Mouse (Mus musculus): ENCODE results near the gene H2afj. TPM values are rescaled to one million over a fixed set of nuclear protein-coding genes. Genes with fewer than 3 reads are reported as not detected.

H2afj gene
- polyA plus RNA-seq, 1 experiment from 2014 or later: 445 TPM

DNA sequence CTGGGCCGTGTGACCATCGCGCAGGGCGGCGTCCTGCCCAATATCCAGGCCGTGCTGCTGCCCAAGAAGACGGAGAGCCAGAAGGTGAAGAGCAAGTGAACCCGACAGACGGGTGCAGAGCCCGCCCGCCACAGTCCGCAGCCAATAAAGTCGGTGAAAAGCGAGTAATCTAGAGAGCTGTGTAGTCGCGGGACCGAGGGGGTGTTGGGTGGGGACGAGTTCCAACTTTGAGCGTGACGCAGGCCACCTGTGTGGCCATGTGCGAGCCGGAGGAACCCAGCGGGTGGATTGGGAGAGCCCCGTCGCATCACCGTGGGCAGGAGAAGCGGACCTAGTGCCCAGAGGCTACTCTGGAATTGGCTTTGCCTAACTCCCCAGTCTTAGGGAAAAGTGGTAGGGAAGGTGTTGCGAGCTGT, 595 bp downstream of the H2afj start:
- H3K27me3 ChIP-seq (ENCODE audit: control insufficient read depth, insufficient read depth, low read length): no peaks in the 10 kb centered on the region
- H3K9ac ChIP-seq (ENCODE audit: low read length): peak overlapping the region; percentile 87
- WGBS: 2% methylated on average over 26 of the region's 28 CpGs
- H3K4me3 ChIP-seq (ENCODE audit: low read depth, low read length): peak overlapping the region; percentile 76
- H3K36me3 ChIP-seq (ENCODE audit: control insufficient read depth, insufficient read depth, low read length): no peaks in the 10 kb centered on the region
- DNase-seq (ENCODE audit: low spot score) (peak; percentile 70), ATAC-seq (ENCODE audit: low FRiP score, low TSS enrichment) (peak; percentile 18)
- H3K9me3 ChIP-seq (ENCODE audit: control insufficient read depth, low read length): no peaks in the 10 kb centered on the region
- H3K4me1 ChIP-seq (replicated peaks; ENCODE audit: control insufficient read depth, insufficient read depth): no peaks in the 10 kb centered on the region; the same call in 1 of the 2 replicates
- TF ChIP-seq CTCF (IDR thresholded peaks at IDR 0.05; ENCODE audit: low read depth) (no peak), EP300 (optimal IDR thresholded peaks at IDR 0.05) (no peak)
- H3K4me2 ChIP-seq (replicated peaks; ENCODE audit: low read depth): peak overlapping the region; percentile 82
- H3K27ac ChIP-seq (replicated peaks): peak overlapping the region; percentile 93

DNA sequence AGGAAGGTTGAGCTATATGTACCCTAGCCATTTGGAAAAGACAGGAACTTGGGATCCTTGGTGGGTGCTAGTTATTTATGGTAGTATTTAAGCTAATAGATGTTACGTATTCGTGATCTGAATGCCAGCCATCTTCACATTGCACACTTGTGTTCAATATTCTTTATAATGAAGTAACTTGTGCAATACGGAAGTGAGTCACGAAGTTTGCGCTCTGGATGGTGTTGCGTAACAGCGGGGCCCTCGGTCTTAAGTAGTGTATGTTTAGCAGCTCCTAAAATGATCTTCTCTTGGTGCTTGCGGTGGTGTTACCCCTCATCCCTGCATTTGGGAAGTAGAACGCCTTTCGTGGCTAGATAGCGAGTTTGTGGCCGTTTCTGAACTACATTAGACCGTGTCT, 1.0 kb downstream of the H2afj start:
- Histone ChIP-seq H3K27me3 (ENCODE audit: control insufficient read depth, insufficient read depth, low read length) (no peaks in the 10 kb centered on the region), H3K36me3 (ENCODE audit: control insufficient read depth, insufficient read depth, low read length) (peaks cover 4% of the 10 kb centered on the region), H3K27ac (replicated peaks) (peak overlapping the region; percentile 93), H3K9ac (ENCODE audit: low read length) (peak overlapping the region; percentile 87), H3K4me2 (replicated peaks; ENCODE audit: low read depth) (peak overlapping the region; percentile 82), H3K9me3 (ENCODE audit: control insufficient read depth, low read length) (no peaks in the 10 kb centered on the region), H3K4me3 (ENCODE audit: low read depth, low read length) (peak overlapping the region; percentile 76), H3K4me1 (replicated peaks; ENCODE audit: control insufficient read depth, insufficient read depth) (no peaks in the 10 kb centered on the region; the same call in 1 of the 2 replicates)
- peak; percentile 81 for DNase-seq (ENCODE audit: low spot score)
- ATAC-seq (ENCODE audit: low FRiP score, low TSS enrichment): 0 out of 2 replicates have a peak, but pooled peaks have one; percentile 28
- no peak for TF ChIP-seq CTCF (IDR thresholded peaks at IDR 0.05; ENCODE audit: low read depth)
- TF ChIP-seq EP300 (optimal IDR thresholded peaks at IDR 0.05): no peak
- 13% methylated on average over 14 of the region's 14 CpGs for WGBS

DNA sequence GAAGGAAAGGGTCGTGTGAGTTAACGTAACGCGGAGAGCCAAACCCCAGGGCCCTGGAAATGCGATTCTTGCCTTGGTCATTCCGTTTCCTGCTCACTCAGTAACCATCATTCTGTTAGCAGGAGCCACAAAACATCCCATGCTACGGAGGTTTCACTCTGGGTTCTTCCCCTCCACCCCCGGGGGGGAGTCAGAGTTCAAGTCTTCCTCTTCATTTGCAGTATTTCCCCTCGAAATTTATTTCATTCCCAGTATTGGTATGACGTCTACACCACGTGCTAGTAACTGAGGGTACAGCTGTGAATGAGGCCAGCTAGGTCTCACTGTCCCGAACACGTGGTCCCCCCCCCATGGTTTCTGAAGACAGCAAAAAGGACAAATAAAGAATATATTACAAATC, 1.6 kb downstream of the H2afj start:
- no peak for DNase-seq (ENCODE audit: low spot score)
- TF ChIP-seq EP300 (optimal IDR thresholded peaks at IDR 0.05) (no peak), CTCF (IDR thresholded peaks at IDR 0.05; ENCODE audit: low read depth) (no peak)
- no peak for ATAC-seq (ENCODE audit: low FRiP score, low TSS enrichment)
- H3K4me1 ChIP-seq (replicated peaks; ENCODE audit: control insufficient read depth, insufficient read depth): no peaks in the 10 kb centered on the region; the same call in 1 of the 2 replicates
- H3K27ac ChIP-seq (replicated peaks): no peak overlapping the region; the same call in 1 of the 2 replicates
- peaks cover 9% of the 10 kb centered on the region for H3K36me3 ChIP-seq (ENCODE audit: control insufficient read depth, insufficient read depth, low read length)
- peak overlapping the region; percentile 82 for H3K4me2 ChIP-seq (replicated peaks; ENCODE audit: low read depth)
- 60% methylated on average over 13 of the region's 13 CpGs for WGBS
- H3K9me3 ChIP-seq (ENCODE audit: control insufficient read depth, low read length): no peaks in the 10 kb centered on the region
- peak overlapping the region; percentile 87 for H3K9ac ChIP-seq (ENCODE audit: low read length)
- H3K27me3 ChIP-seq (ENCODE audit: control insufficient read depth, insufficient read depth, low read length): no peaks in the 10 kb centered on the region
- H3K4me3 ChIP-seq (ENCODE audit: low read depth, low read length): peak overlapping the region; percentile 76

DNA sequence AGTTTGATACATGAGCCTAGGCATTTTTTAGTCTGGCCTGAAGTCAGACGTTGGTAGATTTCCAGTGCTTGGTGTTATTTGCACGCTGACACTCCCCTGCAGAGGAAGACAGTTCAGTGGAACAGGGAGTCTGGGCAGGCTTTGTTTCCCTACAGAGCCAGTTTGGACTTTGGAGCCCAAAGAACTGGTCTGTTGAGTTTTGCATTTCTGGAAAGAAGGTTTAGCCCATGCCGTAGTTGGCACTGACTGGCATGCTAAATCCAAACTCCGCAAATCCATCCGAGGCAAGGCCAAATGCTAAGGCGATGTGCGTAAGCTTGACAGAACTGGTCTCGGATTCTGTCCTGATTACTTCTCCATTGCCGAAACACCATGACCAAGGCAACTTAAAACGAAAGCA, 3.2 kb downstream of the H2afj start:
- Histone ChIP-seq H3K4me2 (replicated peaks; ENCODE audit: low read depth) (no peak overlapping the region; the same call in 1 of the 2 replicates), H3K27me3 (ENCODE audit: control insufficient read depth, insufficient read depth, low read length) (no peaks in the 10 kb centered on the region), H3K4me3 (ENCODE audit: low read depth, low read length) (no peak overlapping the region), H3K9me3 (ENCODE audit: control insufficient read depth, low read length) (no peaks in the 10 kb centered on the region), H3K27ac (replicated peaks) (peak overlapping the region; percentile 70), H3K36me3 (ENCODE audit: control insufficient read depth, insufficient read depth, low read length) (peaks cover 18% of the 10 kb centered on the region), H3K9ac (ENCODE audit: low read length) (no peak overlapping the region), H3K4me1 (replicated peaks; ENCODE audit: control insufficient read depth, insufficient read depth) (no peaks in the 10 kb centered on the region; the same call in 1 of the 2 replicates)
- TF ChIP-seq EP300 (optimal IDR thresholded peaks at IDR 0.05) (no peak), CTCF (IDR thresholded peaks at IDR 0.05; ENCODE audit: low read depth) (no peak)
- ATAC-seq (ENCODE audit: low FRiP score, low TSS enrichment) (peak; percentile 39), DNase-seq (ENCODE audit: low spot score) (peak; percentile 81)
- WGBS: 64% methylated on average over 10 of the region's 10 CpGs

DNA sequence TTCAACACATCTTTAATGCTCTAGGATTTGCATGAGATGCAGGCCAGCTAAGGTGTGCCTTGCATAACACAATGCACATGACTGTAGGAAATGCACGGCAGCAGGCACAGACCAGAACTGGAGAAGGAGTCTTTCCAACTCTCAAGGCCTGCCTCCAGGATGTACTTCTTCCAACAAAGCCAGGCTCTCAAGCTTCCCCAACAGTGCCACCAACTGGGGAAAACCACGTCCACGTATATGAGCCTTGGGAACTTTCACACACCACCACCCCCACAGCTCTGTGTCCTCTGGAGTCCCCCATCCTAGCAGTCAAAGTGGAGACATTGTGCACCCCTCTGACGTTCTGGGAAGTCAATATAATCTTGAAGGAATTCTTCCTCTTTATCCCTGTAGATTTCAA, 5.1 kb downstream of the H2afj start:
- TF ChIP-seq EP300 (optimal IDR thresholded peaks at IDR 0.05) (no peak), CTCF (IDR thresholded peaks at IDR 0.05; ENCODE audit: low read depth) (peak; percentile 67)
- H3K9me3 ChIP-seq (ENCODE audit: control insufficient read depth, low read length): no peaks in the 10 kb centered on the region
- H3K4me3 ChIP-seq (ENCODE audit: low read depth, low read length): no peak overlapping the region
- no peak for ATAC-seq (ENCODE audit: low FRiP score, low TSS enrichment)
- 30% methylated on average over 4 of the region's 4 CpGs for WGBS
- H3K4me2 ChIP-seq (replicated peaks; ENCODE audit: low read depth): no peak overlapping the region
- no peaks in the 10 kb centered on the region; the same call in 1 of the 2 replicates for H3K4me1 ChIP-seq (replicated peaks; ENCODE audit: control insufficient read depth, insufficient read depth)
- H3K27ac ChIP-seq (replicated peaks): 0 out of 2 replicates have a peak overlapping the region, but pooled peaks have one; percentile 13
- no peaks in the 10 kb centered on the region for H3K27me3 ChIP-seq (ENCODE audit: control insufficient read depth, insufficient read depth, low read length)
- H3K9ac ChIP-seq (ENCODE audit: low read length): no peak overlapping the region
- DNase-seq (ENCODE audit: low spot score): peak; percentile 64
- H3K36me3 ChIP-seq (ENCODE audit: control insufficient read depth, insufficient read depth, low read length): peaks cover 24% of the 10 kb centered on the region

DNA sequence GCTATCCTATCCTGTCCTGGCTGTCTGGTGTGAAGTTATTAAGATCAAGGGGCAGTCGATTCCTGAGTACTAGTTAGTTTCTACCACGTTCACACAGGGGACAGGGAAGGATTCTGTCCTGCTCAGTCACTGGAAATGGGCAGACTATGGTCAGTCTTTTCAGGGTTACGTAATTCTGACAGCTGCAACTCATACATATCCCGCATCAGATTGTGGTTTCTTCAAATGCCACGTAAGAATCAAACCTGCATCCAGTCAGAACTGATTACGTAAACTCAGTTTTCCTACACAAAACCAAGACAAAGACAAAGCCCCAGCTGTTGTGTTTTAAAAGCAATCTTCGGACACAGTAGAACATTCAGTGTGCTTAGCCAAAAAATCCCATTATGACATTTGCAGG, 7.3 kb downstream of the H2afj start:
- no peak for TF ChIP-seq CTCF (IDR thresholded peaks at IDR 0.05; ENCODE audit: low read depth)
- no peak for TF ChIP-seq EP300 (optimal IDR thresholded peaks at IDR 0.05)
- Histone ChIP-seq H3K27ac (replicated peaks) (no peak overlapping the region), H3K27me3 (ENCODE audit: control insufficient read depth, insufficient read depth, low read length) (no peaks in the 10 kb centered on the region), H3K4me3 (ENCODE audit: low read depth, low read length) (no peak overlapping the region), H3K9me3 (ENCODE audit: control insufficient read depth, low read length) (no peaks in the 10 kb centered on the region), H3K4me2 (replicated peaks; ENCODE audit: low read depth) (no peak overlapping the region), H3K4me1 (replicated peaks; ENCODE audit: control insufficient read depth, insufficient read depth) (no peaks in the 10 kb centered on the region; the same call in 1 of the 2 replicates), H3K36me3 (ENCODE audit: control insufficient read depth, insufficient read depth, low read length) (peaks cover 32% of the 10 kb centered on the region), H3K9ac (ENCODE audit: low read length) (no peak overlapping the region)
- no peak for ATAC-seq (ENCODE audit: low FRiP score, low TSS enrichment)
- no peak for DNase-seq (ENCODE audit: low spot score)
- 89% methylated on average over 7 of the region's 7 CpGs for WGBS
